In genomic region chr9:49565846-49566245, GRCm38 (mm10) we compare ENCODE assay signal across 15 mouse cellular contexts.
"Had no signal": no experiment of that assay in that cellular context is flagged by ENCODE, and none has a peak within 500 bp of the region (broad histone marks: within the 10 kb centered on the region; RNA-seq: fewer than 3 reads in every experiment).

No protein-coding gene starts in this region.

- H3K9ac ChIP-seq: limb, embryonic 15.5 days; liver, embryonic 12.5 days; lung, embryonic 14.5 days had no signal

- H3K4me1 ChIP-seq: liver, embryonic 12.5 days had no signal

- H3K4me2 ChIP-seq: limb, embryonic 15.5 days; liver, embryonic 12.5 days; lung, embryonic 14.5 days had no signal

- H3K27ac ChIP-seq: kidney, postnatal 0 days; limb, embryonic 15.5 days; liver, embryonic 12.5 days; midbrain, embryonic 10.5 days; stomach, postnatal 0 days had no signal

- H3K36me3 ChIP-seq: liver, embryonic 12.5 days had no signal

- ATAC-seq: liver, embryonic 12.5 days; midbrain, embryonic 16.5 days had no signal

- H3K9me3 ChIP-seq: limb, embryonic 15.5 days; liver, embryonic 12.5 days; midbrain, embryonic 10.5 days had no signal

- H3K4me3 ChIP-seq: limb, embryonic 15.5 days; liver, embryonic 12.5 days; midbrain, embryonic 10.5 days had no signal

- DNase-seq: kidney, postnatal 36 days; layer of hippocampus, adult 9-11 months; layer of hippocampus, postnatal 36 days; lung, embryonic 14.5 days; lung, postnatal 10 days; lung, postnatal 4 days; right cerebral cortex, adult 18-20 months; right cerebral cortex, postnatal 25 days; thymus, postnatal 4 days had no signal

- H3K27me3 ChIP-seq: limb, embryonic 15.5 days; liver, embryonic 12.5 days had no signal
